Mouse (Mus musculus): Measurements from ENCODE around the gene Pou3f3. TPM values are rescaled to one million over a fixed set of nuclear protein-coding genes. Genes with fewer than 3 reads are reported as not detected.

Pou3f3 gene
- 8.5 and 8.8 TPM in 2 replicates for polyA plus RNA-seq (2014; fragmentation: Nextera tagmentation; extraction: Ambion mirVana)

DNA sequence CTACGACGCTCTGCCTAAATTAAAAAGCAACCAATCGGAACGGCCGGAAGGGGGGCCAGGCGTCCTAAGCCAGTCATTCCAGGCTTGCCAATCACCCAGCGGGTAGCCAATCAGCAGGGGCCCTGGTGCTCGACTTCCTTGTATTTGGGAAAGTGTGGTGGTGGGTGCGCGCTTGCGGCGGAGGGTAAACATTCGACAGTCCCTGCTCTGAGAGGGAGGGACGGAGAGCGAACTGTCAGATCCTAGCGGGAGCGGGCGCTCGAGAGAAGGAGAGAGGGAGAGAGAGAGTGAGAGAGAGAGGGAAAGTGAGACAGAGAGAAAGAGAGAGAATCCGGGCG lies at the start of gene Pou3f3:
Gene Pou3f3 (plus strand): TSS at position 191 of the 338 bp plus-strand sequence.
- no peaks in the 10 kb centered on the region for H3K4me1 ChIP-seq (ENCODE audit: control insufficient read depth, insufficient read depth, low read length)
- peaks cover 85% of the 10 kb centered on the region for H3K27me3 ChIP-seq (ENCODE audit: control insufficient read depth, insufficient read depth, low read length)
- under 1% methylated on average over 20 of the region's 21 CpGs for whole genome bisulfite sequencing

DNA sequence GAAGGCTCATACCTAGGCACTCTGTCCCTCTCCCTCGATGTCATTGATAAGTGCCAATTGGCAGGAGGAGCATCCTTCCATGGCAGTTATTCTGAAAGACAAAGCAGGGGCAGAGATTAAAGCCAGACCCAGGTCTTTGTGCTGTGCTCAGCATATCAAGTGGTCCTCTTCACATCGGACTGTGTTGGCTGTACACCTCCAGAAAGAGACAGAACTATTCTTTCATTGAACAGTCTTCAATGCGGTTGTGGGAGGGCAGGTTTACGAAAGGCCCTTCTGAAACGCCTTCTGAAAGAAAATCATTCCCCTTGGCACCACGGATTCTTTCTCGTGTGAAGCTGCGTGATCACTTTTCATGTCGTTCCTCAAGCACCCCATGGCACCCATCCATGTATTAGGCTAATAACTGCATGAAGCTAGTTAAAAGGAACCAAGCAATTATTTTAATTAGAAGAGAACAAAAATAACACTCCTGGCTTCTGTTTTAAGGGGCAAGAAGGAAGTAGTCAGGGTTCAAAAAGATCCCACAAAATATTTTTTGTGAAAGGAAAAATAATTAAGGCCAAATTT lies 47.1 kb upstream of the Pou3f3 start:
- WGBS: 93% methylated on average over 9 of the region's 9 CpGs
- H3K4me3 ChIP-seq (ENCODE audit: low read length): no peak overlapping the region
- H3K36me3 ChIP-seq (ENCODE audit: control insufficient read depth, insufficient read depth, low read length): no peaks in the 10 kb centered on the region
- no peak overlapping the region for H3K9ac ChIP-seq (ENCODE audit: low read depth, low read length)
- no peaks in the 10 kb centered on the region for H3K27me3 ChIP-seq (ENCODE audit: control insufficient read depth, insufficient read depth, low read length)
- no peaks in the 10 kb centered on the region for H3K9me3 ChIP-seq (ENCODE audit: control insufficient read depth, low read length)
- H3K4me2 ChIP-seq (replicated peaks; ENCODE audit: low read depth, low read length): no peak overlapping the region
- H3K4me1 ChIP-seq (ENCODE audit: control insufficient read depth, insufficient read depth, low read length): no peaks in the 10 kb centered on the region
- no peak for ATAC-seq (ENCODE audit: low FRiP score, low TSS enrichment)
- no peak overlapping the region for H3K27ac ChIP-seq (ENCODE audit: low read depth, low read length)

More for the DNA sequence above, at the start of gene Pou3f3:
- H3K4me2 ChIP-seq (replicated peaks; ENCODE audit: low read depth, low read length): peak within 1 kb of the TSS; percentile 61
- peak within 1 kb of the TSS; percentile 79 for H3K9ac ChIP-seq (ENCODE audit: low read depth, low read length)
- no peaks in the 10 kb centered on the region for H3K9me3 ChIP-seq (ENCODE audit: control insufficient read depth, low read length)
- peak; percentile 84 for ATAC-seq (ENCODE audit: low FRiP score, low TSS enrichment)
- peak within 1 kb of the TSS; percentile 86 for H3K27ac ChIP-seq (ENCODE audit: low read depth, low read length)
- no peaks in the 10 kb centered on the region for H3K36me3 ChIP-seq (ENCODE audit: control insufficient read depth, insufficient read depth, low read length)
- peak within 1 kb of the TSS; percentile 59 for H3K4me3 ChIP-seq (ENCODE audit: low read length)

DNA sequence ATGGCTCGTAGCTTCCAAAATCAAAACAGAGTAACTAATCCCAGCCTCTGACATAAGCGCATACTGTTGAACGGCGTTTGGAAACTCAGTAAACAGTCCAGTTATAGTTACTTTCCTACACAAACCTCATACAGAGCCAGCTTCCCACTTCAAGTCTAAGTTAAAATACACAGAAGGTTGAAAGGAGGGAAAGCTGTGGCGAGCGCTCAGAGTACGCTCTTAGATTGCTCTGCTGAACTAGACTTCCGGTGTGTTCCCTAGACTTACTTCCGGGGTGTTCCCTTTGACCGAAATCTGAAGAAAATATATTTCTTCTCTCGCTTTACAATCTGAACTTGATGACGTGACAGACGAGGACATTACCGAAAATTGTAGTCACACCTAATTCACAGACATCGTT lies 44.1 kb upstream of the Pou3f3 start:
- ATAC-seq (ENCODE audit: low FRiP score, low TSS enrichment): no peak
- no peaks in the 10 kb centered on the region for H3K36me3 ChIP-seq (ENCODE audit: control insufficient read depth, insufficient read depth, low read length)
- H3K27ac ChIP-seq (ENCODE audit: low read depth, low read length): no peak overlapping the region
- H3K9me3 ChIP-seq (ENCODE audit: control insufficient read depth, low read length): no peaks in the 10 kb centered on the region
- no peak overlapping the region for H3K4me3 ChIP-seq (ENCODE audit: low read length)
- H3K4me2 ChIP-seq (replicated peaks; ENCODE audit: low read depth, low read length): no peak overlapping the region
- no peaks in the 10 kb centered on the region for H3K4me1 ChIP-seq (ENCODE audit: control insufficient read depth, insufficient read depth, low read length)
- H3K9ac ChIP-seq (ENCODE audit: low read depth, low read length): no peak overlapping the region
- H3K27me3 ChIP-seq (ENCODE audit: control insufficient read depth, insufficient read depth, low read length): no peaks in the 10 kb centered on the region
- 94% methylated on average over 15 of the region's 15 CpGs for whole genome bisulfite sequencing

DNA sequence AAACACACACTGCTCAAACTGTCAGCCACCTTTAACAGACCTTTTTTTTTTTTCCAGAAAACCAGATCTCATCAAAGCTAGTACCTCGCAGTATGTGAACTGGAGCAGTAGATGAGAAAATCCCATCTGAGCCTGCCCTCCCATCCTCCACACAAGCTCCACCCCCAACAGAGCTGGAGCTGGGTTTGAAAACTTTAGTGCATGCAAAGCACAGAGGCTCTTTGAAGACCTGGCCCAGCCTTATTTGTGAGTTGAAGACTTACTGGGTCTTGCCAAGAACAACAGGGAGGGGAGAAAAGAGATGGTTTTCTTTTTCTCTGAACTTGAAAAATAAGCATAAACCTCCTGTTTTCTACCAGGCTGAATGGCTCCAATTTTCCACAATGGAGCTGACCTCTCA lies 28.0 kb upstream of the Pou3f3 start:
- Histone ChIP-seq H3K4me1 (ENCODE audit: control insufficient read depth, insufficient read depth, low read length) (no peaks in the 10 kb centered on the region), H3K9me3 (ENCODE audit: control insufficient read depth, low read length) (no peaks in the 10 kb centered on the region), H3K4me3 (ENCODE audit: low read length) (no peak overlapping the region), H3K9ac (ENCODE audit: low read depth, low read length) (no peak overlapping the region), H3K36me3 (ENCODE audit: control insufficient read depth, insufficient read depth, low read length) (no peaks in the 10 kb centered on the region), H3K27me3 (ENCODE audit: control insufficient read depth, insufficient read depth, low read length) (no peaks in the 10 kb centered on the region), H3K4me2 (replicated peaks; ENCODE audit: low read depth, low read length) (no peak overlapping the region), H3K27ac (ENCODE audit: low read depth, low read length) (no peak overlapping the region)
- no peak for ATAC-seq (ENCODE audit: low FRiP score, low TSS enrichment)
- 79% methylated on average over 1 of the region's 1 CpGs for WGBS

DNA sequence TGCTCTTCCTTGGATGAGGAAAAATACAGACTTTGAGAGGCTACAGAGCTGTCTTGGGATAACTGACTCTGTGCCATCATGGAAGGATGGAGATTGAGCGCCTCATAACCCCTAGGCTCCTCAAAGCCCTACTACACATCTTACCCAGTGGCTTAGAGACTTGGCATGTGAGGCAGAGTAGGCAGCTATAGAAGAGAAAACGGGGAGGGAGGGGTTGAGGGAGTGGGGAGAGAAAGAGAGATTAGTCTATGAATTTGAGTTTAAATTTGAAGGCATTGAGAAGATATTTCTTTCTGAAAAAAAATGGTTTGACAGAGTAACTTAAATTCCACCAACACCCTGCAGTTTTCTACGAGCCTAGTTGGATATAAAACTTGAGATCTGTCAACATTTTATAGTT lies 14.9 kb upstream of the Pou3f3 start:
- H3K9me3 ChIP-seq (ENCODE audit: control insufficient read depth, low read length): no peaks in the 10 kb centered on the region
- WGBS: 75% methylated on average over 3 of the region's 3 CpGs
- H3K4me1 ChIP-seq (ENCODE audit: control insufficient read depth, insufficient read depth, low read length): peaks cover 8% of the 10 kb centered on the region; the same call in 1 of the 2 replicates
- no peak overlapping the region for H3K4me2 ChIP-seq (replicated peaks; ENCODE audit: low read depth, low read length)
- H3K9ac ChIP-seq (ENCODE audit: low read depth, low read length): no peak overlapping the region
- no peak for ATAC-seq (ENCODE audit: low FRiP score, low TSS enrichment)
- no peak overlapping the region for H3K27ac ChIP-seq (ENCODE audit: low read depth, low read length)
- peaks cover 34% of the 10 kb centered on the region for H3K27me3 ChIP-seq (ENCODE audit: control insufficient read depth, insufficient read depth, low read length)
- no peak overlapping the region for H3K4me3 ChIP-seq (ENCODE audit: low read length)
- H3K36me3 ChIP-seq (ENCODE audit: control insufficient read depth, insufficient read depth, low read length): no peaks in the 10 kb centered on the region

DNA sequence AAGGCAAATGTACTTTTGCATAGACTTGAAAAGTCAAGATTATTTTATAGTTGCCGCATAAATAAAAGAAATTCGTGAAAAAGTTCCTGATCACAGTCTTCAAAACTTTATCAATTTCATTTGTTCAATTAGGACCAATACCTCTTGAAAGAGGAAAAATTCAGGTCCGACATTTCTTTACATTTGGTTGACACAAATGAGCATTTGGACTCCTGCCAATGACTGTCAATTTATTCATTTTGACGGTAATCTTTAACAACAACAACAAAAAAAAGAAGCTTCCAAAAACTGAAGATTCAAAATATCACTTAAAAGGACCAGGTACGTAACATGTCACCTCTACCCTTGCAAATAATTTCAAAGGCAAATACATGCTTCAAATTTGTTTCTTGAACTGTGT lies 13.8 kb upstream of the Pou3f3 start:
- WGBS: 77% methylated on average over 5 of the region's 5 CpGs
- Histone ChIP-seq H3K4me2 (replicated peaks; ENCODE audit: low read depth, low read length) (no peak overlapping the region), H3K9ac (ENCODE audit: low read depth, low read length) (no peak overlapping the region), H3K27me3 (ENCODE audit: control insufficient read depth, insufficient read depth, low read length) (peaks cover 45% of the 10 kb centered on the region), H3K27ac (ENCODE audit: low read depth, low read length) (no peak overlapping the region), H3K36me3 (ENCODE audit: control insufficient read depth, insufficient read depth, low read length) (no peaks in the 10 kb centered on the region), H3K4me1 (ENCODE audit: control insufficient read depth, insufficient read depth, low read length) (peaks cover 8% of the 10 kb centered on the region; the same call in 1 of the 2 replicates), H3K4me3 (ENCODE audit: low read length) (no peak overlapping the region), H3K9me3 (ENCODE audit: control insufficient read depth, low read length) (no peaks in the 10 kb centered on the region)
- ATAC-seq (ENCODE audit: low FRiP score, low TSS enrichment): no peak

DNA sequence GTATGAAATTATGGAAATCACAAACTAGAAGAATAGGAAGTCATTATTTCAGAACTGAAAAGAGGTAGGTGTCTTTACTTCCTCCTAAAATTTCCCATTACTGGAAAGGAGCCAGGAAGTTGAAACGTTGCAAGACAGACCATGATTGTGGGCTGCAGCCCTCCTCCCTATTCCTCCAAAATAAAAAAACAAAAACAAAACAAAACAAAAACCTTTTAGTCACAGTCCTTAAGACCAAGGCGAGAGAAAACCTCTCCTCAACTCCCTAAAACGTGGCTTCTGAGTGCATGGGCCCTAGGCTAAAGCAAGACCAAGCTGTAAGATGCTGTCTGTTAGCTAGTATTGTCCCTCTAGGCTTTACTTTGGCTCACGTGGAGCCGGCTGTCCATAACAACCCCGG lies 11.7 kb upstream of the Pou3f3 start:
- 1% methylated on average over 6 of the region's 6 CpGs for WGBS
- H3K4me2 ChIP-seq (replicated peaks; ENCODE audit: low read depth, low read length): peak overlapping the region; percentile 55
- H3K27me3 ChIP-seq (ENCODE audit: control insufficient read depth, insufficient read depth, low read length): peaks cover 65% of the 10 kb centered on the region
- 0 out of 2 replicates have a peak overlapping the region, but pooled peaks have one; percentile 60 for H3K9ac ChIP-seq (ENCODE audit: low read depth, low read length)
- peak overlapping the region; percentile 36 for H3K4me3 ChIP-seq (ENCODE audit: low read length)
- peaks cover 8% of the 10 kb centered on the region; the same call in 1 of the 2 replicates for H3K4me1 ChIP-seq (ENCODE audit: control insufficient read depth, insufficient read depth, low read length)
- peak; percentile 20 for ATAC-seq (ENCODE audit: low FRiP score, low TSS enrichment)
- H3K36me3 ChIP-seq (ENCODE audit: control insufficient read depth, insufficient read depth, low read length): no peaks in the 10 kb centered on the region
- H3K9me3 ChIP-seq (ENCODE audit: control insufficient read depth, low read length): no peaks in the 10 kb centered on the region
- H3K27ac ChIP-seq (ENCODE audit: low read depth, low read length): peak overlapping the region; percentile 57

DNA sequence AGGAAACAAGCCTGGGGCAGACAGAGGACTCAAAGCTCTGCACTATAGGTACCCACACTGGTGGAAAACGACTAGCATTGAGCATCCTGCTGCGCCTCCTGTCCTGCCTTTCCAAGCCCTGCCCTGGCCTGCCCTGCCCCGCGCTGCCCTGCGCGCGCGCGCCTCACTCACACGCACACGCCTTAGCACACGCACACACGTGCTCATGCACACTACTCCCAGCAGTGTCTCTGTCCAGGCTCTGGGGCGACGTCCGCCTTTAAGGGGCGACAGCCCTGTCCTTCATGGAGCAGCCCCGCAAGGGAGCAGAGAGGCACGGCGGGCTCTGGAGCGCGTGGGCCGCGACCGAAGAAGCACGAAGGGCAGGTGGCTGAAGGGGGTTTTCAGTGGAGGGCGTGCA lies 11.2 kb upstream of the Pou3f3 start:
- Histone ChIP-seq H3K9me3 (ENCODE audit: control insufficient read depth, low read length) (no peaks in the 10 kb centered on the region), H3K27ac (ENCODE audit: low read depth, low read length) (peak overlapping the region; percentile 57), H3K27me3 (ENCODE audit: control insufficient read depth, insufficient read depth, low read length) (peaks cover 69% of the 10 kb centered on the region), H3K4me3 (ENCODE audit: low read length) (peak overlapping the region; percentile 36), H3K4me1 (ENCODE audit: control insufficient read depth, insufficient read depth, low read length) (peaks cover 8% of the 10 kb centered on the region; the same call in 1 of the 2 replicates), H3K9ac (ENCODE audit: low read depth, low read length) (peak overlapping the region; percentile 60), H3K4me2 (replicated peaks; ENCODE audit: low read depth, low read length) (peak overlapping the region; percentile 55), H3K36me3 (ENCODE audit: control insufficient read depth, insufficient read depth, low read length) (no peaks in the 10 kb centered on the region)
- under 1% methylated on average over 27 of the region's 27 CpGs for WGBS
- ATAC-seq (ENCODE audit: low FRiP score, low TSS enrichment): peak; percentile 55

DNA sequence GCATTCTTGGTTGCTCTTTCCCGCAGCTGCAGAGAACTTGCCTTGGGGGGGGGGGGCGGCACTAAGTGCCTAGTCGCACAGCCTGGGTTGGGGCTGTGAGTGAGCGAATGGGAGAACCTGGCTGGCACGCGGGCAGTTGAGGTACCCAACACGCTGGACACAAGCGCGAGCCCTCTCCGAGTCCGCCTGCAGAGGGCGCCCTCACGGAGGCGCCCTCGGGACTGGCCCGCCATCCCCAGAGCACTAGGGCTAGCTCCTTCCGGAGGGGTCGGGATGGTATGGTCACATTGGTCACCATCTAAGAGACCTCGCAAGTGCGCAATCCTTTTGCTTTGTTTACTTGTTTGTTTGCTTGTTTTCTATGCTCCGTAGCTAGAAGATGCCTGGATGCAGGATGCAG lies 10.8 kb upstream of the Pou3f3 start:
- 0% methylated on average over 19 of the region's 21 CpGs for WGBS

More for the DNA sequence above, 10.8 kb upstream of the Pou3f3 start:
- peak overlapping the region; percentile 55 for H3K4me2 ChIP-seq (replicated peaks; ENCODE audit: low read depth, low read length)
- peaks cover 73% of the 10 kb centered on the region for H3K27me3 ChIP-seq (ENCODE audit: control insufficient read depth, insufficient read depth, low read length)
- peak; percentile 64 for ATAC-seq (ENCODE audit: low FRiP score, low TSS enrichment)
- no peaks in the 10 kb centered on the region for H3K36me3 ChIP-seq (ENCODE audit: control insufficient read depth, insufficient read depth, low read length)
- H3K9ac ChIP-seq (ENCODE audit: low read depth, low read length): peak overlapping the region; percentile 60
- H3K4me3 ChIP-seq (ENCODE audit: low read length): peak overlapping the region; percentile 36
- no peaks in the 10 kb centered on the region for H3K9me3 ChIP-seq (ENCODE audit: control insufficient read depth, low read length)
- H3K4me1 ChIP-seq (ENCODE audit: control insufficient read depth, insufficient read depth, low read length): peaks cover 8% of the 10 kb centered on the region; the same call in 1 of the 2 replicates
- peak overlapping the region; percentile 57; the same call in 1 of the 2 replicates for H3K27ac ChIP-seq (ENCODE audit: low read depth, low read length)
